Mouse (Mus musculus) embryonic facial prominence, embryonic 13.5 days (tissue): ENCODE data around the gene Atg2a. TPM values are rescaled to one million over a fixed set of nuclear protein-coding genes. Genes with fewer than 3 reads are reported as not detected.
A peak's percentile ranks its signal among the peaks of the same experiment; 100 is the strongest.

ENCODE experiments used
- ATAC-seq: fragments of 200-750 bp; cut with Nextera tagmentation; 2 replicates; pipeline ENCODE4 v1.8.0; 2017; ENCODE audit warnings: low read depth; ENCODE audit not compliant: insufficient number of reproducible peaks, insufficient read depth, low FRiP score, low TSS enrichment
- H3K27ac ChIP-seq: fragments of 300-500 bp; sonication (generic); 2 replicates; pipeline ENCODE4 v1.5.1; 2015; ENCODE audit warnings: moderate library complexity, mild to moderate bottlenecking, inconsistent platforms
- H3K27me3 ChIP-seq: fragments of 300-500 bp; sonication (generic); 2 replicates; pipeline ENCODE4 v1.6.1; 2015; ENCODE audit warnings: mild to moderate bottlenecking, inconsistent platforms
- H3K36me3 ChIP-seq: fragments of 300-500 bp; sonication (generic); 2 replicates; pipeline ENCODE4 v1.6.1; 2015; ENCODE audit warnings: mild to moderate bottlenecking, inconsistent platforms
- H3K4me1 ChIP-seq: fragments of 300-500 bp; sonication (generic); 2 replicates; pipeline ENCODE4 v1.6.1; 2015; ENCODE audit warnings: inconsistent platforms
- H3K4me2 ChIP-seq: fragments of 300-500 bp; sonication (generic); 2 replicates; pipeline ENCODE4 v1.6.1; 2015; ENCODE audit warnings: moderate library complexity, mild to moderate bottlenecking, inconsistent platforms
- H3K4me3 ChIP-seq: fragments of 300-500 bp; sonication (generic); 2 replicates; pipeline ENCODE4 v1.5.1; 2015; ENCODE audit warnings: mild to moderate bottlenecking, inconsistent platforms
- H3K9ac ChIP-seq: fragments of 300-500 bp; sonication (generic); 2 replicates; pipeline ENCODE4 v1.6.1; 2015; ENCODE audit warnings: mild to moderate bottlenecking, inconsistent platforms
- H3K9me3 ChIP-seq: fragments of 300-500 bp; sonication (generic); 2 replicates; pipeline ENCODE4 v1.6.1; 2016; ENCODE audit warnings: inconsistent platforms
- WGBS: fragments of 180-500 bp; shearing (Covaris S2); methylation state at CpG from one replicate; pipeline ENCODE4 v1.1.7; 2015; ENCODE audit warnings: mixed read lengths; 5-methylcytosine and 5-hydroxymethylcytosine counted together
- polyA plus RNA-seq: library from polyadenylated mRNA; unstranded; fragments of >200 nt; fragmentation: Nextera tagmentation; extraction: Ambion mirVana; gene quantifications from 2 replicates; pipeline ENCODE4 v1.2.1, GENCODE M21; 2015

Atg2a gene
- polyA plus RNA-seq, 1 experiment from 2014 or later: 10.5 TPM

DNA sequence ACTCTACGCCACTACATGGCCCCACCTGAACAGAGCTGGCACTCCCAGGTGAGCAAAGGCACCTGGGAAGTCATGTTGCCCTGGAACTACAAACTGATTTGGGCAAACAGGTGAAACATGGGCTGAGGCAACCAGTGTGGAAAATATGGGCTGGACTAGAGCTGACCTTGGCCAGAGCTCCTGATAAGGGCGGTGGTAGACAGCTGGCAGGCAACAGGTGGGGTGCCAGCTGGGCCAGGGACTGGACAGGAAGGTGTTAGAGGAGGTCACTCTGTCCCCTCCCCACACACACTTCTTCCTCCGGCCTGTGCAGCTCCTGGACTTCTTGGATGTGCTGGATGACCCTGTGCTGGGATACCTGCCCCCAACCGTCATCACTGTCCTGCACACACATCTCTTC lies 11.6 kb downstream of the Atg2a start:
- H3K9me3 ChIP-seq: no peaks in the 10 kb centered on the region
- H3K27ac ChIP-seq: no peak overlapping the region
- no peaks in the 10 kb centered on the region for H3K27me3 ChIP-seq
- H3K4me2 ChIP-seq: no peak overlapping the region
- ATAC-seq: no peak
- no peak overlapping the region for H3K9ac ChIP-seq
- WGBS: 87% methylated on average over 4 of the region's 4 CpGs
- no peak overlapping the region for H3K4me3 ChIP-seq
- H3K36me3 ChIP-seq: peaks cover 93% of the 10 kb centered on the region
- no peaks in the 10 kb centered on the region for H3K4me1 ChIP-seq

DNA sequence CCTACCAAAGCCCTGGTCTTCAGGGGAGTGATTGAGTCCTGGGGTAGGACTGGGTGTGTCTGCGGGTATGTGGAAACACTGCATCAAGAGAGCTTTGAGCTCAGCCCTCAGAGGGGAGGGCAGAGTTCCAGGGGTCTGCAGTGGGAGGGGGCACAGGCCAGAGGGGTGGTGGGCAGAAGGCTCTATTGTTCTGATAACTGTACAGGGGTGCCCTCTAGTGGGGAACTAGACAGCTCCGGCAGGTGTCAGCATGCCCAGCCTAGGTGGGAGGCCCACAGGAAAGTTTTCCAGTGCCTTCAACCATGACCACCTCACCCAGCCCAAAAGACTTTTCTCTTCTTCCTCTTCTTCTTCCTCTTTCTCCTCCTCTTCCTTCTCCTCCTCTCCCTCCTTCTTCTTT lies 19.0 kb downstream of the Atg2a start:
- WGBS: 72% methylated on average over 2 of the region's 2 CpGs
- no peak overlapping the region for H3K9ac ChIP-seq
- H3K27ac ChIP-seq: no peak overlapping the region
- H3K9me3 ChIP-seq: 0 out of 2 replicates have a peak, but pooled peaks cover 2% of the 10 kb centered on the region
- no peak overlapping the region for H3K4me3 ChIP-seq
- H3K27me3 ChIP-seq: no peaks in the 10 kb centered on the region
- peaks cover 68% of the 10 kb centered on the region for H3K36me3 ChIP-seq
- no peak for ATAC-seq
- H3K4me2 ChIP-seq: no peak overlapping the region
- no peaks in the 10 kb centered on the region for H3K4me1 ChIP-seq

DNA sequence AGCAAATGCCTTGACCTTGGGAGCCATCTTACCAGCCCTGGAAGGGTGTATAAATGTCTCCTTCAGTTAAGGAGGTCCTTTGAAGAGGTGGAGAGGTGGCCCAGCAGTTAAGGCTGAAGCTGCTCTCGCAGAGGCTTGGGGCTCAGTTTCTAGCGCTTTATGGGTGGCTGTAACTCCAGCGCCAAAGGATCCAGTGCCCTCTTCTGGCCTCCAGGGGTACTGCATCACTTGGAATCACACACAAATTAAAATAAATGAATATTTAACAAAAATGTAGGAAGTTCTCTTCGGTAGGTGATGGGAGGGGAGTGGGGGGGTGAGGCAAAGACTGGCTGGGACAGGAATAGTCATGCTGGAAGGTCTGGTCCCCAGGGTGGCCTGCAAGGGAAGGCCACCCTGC lies 19.5 kb downstream of the Atg2a start:
- Histone ChIP-seq H3K4me2 (no peak overlapping the region), H3K27me3 (no peaks in the 10 kb centered on the region), H3K36me3 (peaks cover 63% of the 10 kb centered on the region), H3K9ac (no peak overlapping the region), H3K27ac (no peak overlapping the region), H3K9me3 (0 out of 2 replicates have a peak, but pooled peaks cover 2% of the 10 kb centered on the region), H3K4me1 (no peaks in the 10 kb centered on the region), H3K4me3 (no peak overlapping the region)
- no peak for ATAC-seq
- 86% methylated on average over 4 of the region's 4 CpGs for whole genome bisulfite sequencing

DNA sequence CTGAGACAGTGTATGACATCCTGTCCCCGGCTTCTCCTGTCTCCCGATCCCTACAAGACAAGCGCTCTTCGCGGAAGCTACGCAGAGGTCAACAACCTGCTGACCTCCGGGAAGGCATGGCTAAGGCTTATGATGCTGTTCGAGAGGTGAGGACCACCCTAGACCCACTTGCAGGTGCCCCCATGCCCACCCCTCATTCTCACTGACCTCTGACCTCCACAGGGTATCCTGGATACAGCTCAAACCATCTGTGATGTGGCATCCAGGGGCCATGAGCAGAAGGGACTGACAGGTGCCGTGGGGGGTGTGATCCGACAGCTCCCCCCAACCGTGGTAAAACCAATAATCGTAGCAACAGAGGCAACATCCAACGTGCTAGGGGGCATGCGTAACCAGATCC lies 19.9 kb downstream of the Atg2a start:
- Histone ChIP-seq H3K9ac (no peak overlapping the region), H3K27me3 (no peaks in the 10 kb centered on the region), H3K4me2 (no peak overlapping the region), H3K4me1 (no peaks in the 10 kb centered on the region), H3K27ac (no peak overlapping the region), H3K4me3 (no peak overlapping the region), H3K36me3 (peaks cover 58% of the 10 kb centered on the region), H3K9me3 (0 out of 2 replicates have a peak, but pooled peaks cover 2% of the 10 kb centered on the region)
- WGBS: 92% methylated on average over 14 of the region's 14 CpGs
- ATAC-seq: no peak

DNA sequence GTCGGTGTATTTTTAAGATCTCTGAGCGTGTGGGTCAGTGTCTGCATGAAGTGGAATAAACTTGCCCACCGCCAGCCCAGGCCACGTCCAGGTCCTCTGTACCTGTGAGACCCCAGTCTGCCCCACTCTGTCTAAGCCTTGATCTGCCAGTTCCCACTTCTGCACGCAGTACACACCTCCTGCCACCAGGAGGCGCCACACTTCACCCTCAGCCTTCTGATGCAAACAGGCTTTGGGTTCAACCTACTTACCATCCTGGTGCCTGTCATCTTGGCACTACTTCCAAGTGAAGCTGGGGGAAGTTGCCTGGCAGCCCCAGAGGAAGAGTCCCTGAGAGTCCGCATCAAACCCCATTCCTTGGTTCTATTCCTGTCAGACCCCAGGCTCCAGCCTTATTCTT lies 20.8 kb downstream of the Atg2a start:
- no peak overlapping the region for H3K4me3 ChIP-seq
- H3K9me3 ChIP-seq: 0 out of 2 replicates have a peak, but pooled peaks cover 2% of the 10 kb centered on the region
- H3K27ac ChIP-seq: no peak overlapping the region
- H3K4me1 ChIP-seq: no peaks in the 10 kb centered on the region
- WGBS: 63% methylated on average over 7 of the region's 7 CpGs
- H3K36me3 ChIP-seq: peaks cover 50% of the 10 kb centered on the region
- no peaks in the 10 kb centered on the region; the same call in 1 of the 2 replicates for H3K27me3 ChIP-seq
- H3K4me2 ChIP-seq: no peak overlapping the region
- no peak for ATAC-seq
- no peak overlapping the region for H3K9ac ChIP-seq

DNA sequence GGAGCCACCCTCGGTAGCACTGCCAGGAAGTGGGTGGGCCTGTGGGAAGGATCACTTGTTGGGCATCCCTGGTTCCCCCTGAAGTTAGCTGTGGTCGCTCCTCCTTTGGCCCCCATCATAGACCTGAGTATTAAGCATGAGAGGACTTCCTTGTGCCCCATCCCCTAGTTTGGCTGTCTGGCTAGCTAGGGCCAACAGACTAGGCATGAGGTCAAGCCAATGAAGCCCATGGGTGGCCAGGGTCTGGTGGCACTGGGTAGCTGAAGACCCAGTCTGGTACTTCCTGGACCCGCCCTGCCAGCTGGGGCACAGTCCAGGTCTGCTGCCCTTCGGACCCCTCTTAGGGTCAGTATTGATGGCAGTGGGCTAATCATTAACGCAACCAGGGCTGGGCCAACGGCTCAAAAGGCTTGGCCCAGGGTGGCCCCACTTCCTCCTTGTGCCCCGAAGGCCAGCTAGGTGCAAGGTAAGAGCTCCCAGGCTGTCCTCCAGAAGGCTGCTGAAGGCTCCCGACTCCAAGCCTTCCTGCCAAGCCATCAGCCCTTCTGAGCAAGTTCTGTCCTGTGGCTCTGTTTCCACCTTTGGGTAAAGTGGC lies 21.5 kb downstream of the Atg2a start:
- peaks cover 43% of the 10 kb centered on the region for H3K36me3 ChIP-seq
- H3K9me3 ChIP-seq: 0 out of 2 replicates have a peak, but pooled peaks cover 2% of the 10 kb centered on the region
- no peak overlapping the region for H3K9ac ChIP-seq
- no peaks in the 10 kb centered on the region for H3K4me1 ChIP-seq
- WGBS: 87% methylated on average over 8 of the region's 8 CpGs
- H3K4me2 ChIP-seq: no peak overlapping the region
- no peaks in the 10 kb centered on the region; the same call in 1 of the 2 replicates for H3K27me3 ChIP-seq
- no peak for ATAC-seq
- no peak overlapping the region for H3K4me3 ChIP-seq
- no peak overlapping the region for H3K27ac ChIP-seq

DNA sequence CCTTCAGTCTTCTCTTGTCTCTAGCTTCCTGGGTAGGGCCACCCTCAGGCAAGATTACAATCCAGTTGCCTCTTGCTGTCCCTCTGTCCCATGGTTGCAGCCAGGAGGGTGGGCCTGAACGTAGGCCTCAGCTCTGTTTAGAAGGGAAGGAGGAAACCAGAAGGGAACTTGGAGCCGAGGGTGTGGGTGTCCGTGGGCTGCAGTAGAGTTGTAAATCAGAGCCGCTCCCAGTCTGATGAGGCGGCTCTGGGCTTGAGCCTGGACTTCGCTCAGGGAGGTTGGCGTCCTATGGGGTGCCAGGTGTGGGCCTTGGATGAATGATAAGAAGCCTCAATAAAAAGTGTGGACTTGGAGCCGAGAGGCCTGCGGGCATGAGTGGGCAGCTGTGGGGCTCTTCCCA lies 22.7 kb downstream of the Atg2a start:
- Histone ChIP-seq H3K9ac (no peak overlapping the region; the same call in 1 of the 2 replicates), H3K4me3 (no peak overlapping the region), H3K4me1 (no peaks in the 10 kb centered on the region), H3K4me2 (no peak overlapping the region), H3K27ac (no peak overlapping the region), H3K27me3 (no peaks in the 10 kb centered on the region; the same call in 1 of the 2 replicates), H3K36me3 (peaks cover 30% of the 10 kb centered on the region), H3K9me3 (0 out of 2 replicates have a peak, but pooled peaks cover 2% of the 10 kb centered on the region)
- no peak for ATAC-seq
- WGBS: 76% methylated on average over 9 of the region's 9 CpGs

DNA sequence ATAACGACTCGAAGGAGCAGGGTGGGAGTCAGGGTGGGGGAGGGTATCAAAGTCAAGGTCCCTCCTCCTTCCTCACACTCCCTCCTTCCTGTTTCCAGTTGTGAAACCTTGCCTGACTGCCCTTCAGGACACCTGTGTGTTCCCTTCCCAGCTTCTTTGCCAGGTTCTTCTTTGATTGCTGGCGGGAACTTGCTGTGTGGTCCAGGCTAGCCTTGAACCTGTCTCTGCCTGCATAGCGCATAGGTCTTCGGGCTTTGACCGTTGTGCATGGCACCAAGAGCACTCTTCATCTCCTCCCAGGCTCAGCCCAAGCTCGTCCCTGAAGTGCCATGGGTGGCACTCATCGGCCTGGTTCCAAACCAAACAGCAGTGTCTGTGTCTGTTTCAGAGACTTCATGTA lies 23.5 kb downstream of the Atg2a start:
- Histone ChIP-seq H3K9ac (no peak overlapping the region), H3K9me3 (0 out of 2 replicates have a peak, but pooled peaks cover 2% of the 10 kb centered on the region), H3K4me3 (no peak overlapping the region), H3K4me2 (no peak overlapping the region), H3K36me3 (peaks cover 25% of the 10 kb centered on the region), H3K27me3 (no peaks in the 10 kb centered on the region; the same call in 1 of the 2 replicates), H3K27ac (no peak overlapping the region), H3K4me1 (no peaks in the 10 kb centered on the region)
- WGBS: 87% methylated on average over 8 of the region's 8 CpGs
- ATAC-seq: no peak

DNA sequence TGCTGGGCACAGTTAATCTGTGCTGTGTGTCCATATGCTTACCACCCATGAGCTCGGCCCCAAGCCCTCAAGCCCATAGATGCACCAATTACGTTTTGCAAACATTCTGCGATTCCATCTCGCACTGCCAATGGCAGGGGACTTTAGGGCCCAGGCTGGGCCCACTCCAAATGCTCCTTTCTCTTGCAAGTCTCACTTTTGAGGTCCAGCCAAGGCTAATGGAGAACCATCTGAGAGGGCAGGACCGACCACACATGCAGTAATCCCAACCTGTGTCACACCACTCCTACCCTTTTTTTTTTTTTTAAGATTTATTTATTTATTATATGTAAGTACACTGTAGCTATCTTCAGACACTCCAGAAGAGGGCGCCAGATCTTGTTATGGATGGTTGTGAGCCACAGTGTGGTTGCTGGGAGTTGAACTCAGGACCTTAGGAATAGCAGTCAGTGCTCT lies 24.3 kb downstream of the Atg2a start:
- H3K9ac ChIP-seq: no peak overlapping the region
- WGBS: 64% methylated on average over 6 of the region's 6 CpGs
- H3K27me3 ChIP-seq: no peaks in the 10 kb centered on the region; the same call in 1 of the 2 replicates
- H3K4me1 ChIP-seq: no peaks in the 10 kb centered on the region
- ATAC-seq: no peak
- H3K9me3 ChIP-seq: 0 out of 2 replicates have a peak, but pooled peaks cover 2% of the 10 kb centered on the region
- H3K36me3 ChIP-seq: peaks cover 17% of the 10 kb centered on the region
- no peak overlapping the region for H3K4me3 ChIP-seq
- H3K4me2 ChIP-seq: no peak overlapping the region
- no peak overlapping the region for H3K27ac ChIP-seq

DNA sequence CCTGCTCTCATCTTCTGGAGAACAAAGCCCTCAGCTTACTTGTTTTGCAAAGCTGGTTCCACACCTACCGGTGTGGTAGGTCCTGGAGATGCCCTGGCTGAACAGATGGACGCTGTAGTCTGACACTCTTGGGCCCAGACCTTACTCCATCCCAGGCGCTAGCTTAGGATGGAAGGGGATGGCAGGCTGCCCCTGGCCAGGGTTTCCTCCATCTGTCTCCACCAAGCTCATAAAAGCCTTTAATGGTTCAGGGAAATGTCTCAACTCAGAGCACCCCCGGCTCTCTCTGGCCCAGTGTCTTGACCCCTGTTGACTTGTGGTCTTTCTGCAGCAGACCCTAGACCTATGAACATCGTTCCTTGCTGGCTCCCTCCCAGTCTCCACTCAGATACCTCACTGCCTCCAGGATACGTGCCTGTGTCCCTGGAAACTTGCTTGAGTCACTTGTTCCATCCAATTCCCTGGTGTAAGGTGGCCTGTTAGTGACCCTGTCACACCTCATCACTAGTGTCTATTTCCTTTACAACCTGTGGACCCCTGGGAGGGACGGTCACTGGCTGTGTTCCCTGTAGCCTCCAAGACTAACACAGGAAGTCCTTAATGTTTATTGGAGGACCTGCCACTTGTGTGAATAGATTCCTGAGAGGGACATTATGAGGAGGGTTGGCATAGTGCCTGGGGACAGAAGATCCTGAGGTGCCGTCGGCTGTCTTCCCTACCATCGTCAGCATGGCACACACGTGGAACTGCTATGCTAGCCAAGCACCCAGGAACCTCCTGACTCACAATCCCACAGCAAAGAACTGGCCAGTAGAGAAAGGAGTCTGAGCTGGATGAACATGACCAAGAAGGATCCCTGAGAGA lies 26.1 kb downstream of the Atg2a start:
- no peak for ATAC-seq
- no peak overlapping the region for H3K4me2 ChIP-seq
- no peak overlapping the region; the same call in 1 of the 2 replicates for H3K9ac ChIP-seq
- no peaks in the 10 kb centered on the region for H3K4me1 ChIP-seq
- no peak overlapping the region for H3K27ac ChIP-seq
- H3K9me3 ChIP-seq: no peaks in the 10 kb centered on the region
- no peaks in the 10 kb centered on the region; the same call in 1 of the 2 replicates for H3K36me3 ChIP-seq
- WGBS: 71% methylated on average over 11 of the region's 11 CpGs
- no peaks in the 10 kb centered on the region; the same call in 1 of the 2 replicates for H3K27me3 ChIP-seq
- H3K4me3 ChIP-seq: no peak overlapping the region

DNA sequence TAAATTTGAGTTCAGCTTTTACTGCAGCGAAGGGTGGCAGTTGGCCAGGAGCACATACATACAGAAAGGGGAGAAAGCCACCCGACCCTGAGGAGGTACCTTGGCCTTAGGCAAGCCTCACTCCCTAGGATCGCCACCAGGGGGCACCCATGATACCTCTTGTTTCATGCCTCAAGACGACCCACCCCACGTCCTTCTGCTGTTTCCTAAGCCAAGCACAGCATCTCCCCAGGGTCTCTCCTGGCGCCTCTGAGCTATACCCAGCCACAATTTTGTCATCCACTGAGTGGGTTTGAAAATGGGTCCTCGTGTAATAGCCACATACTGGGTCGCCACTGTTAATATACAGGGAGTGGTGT lies 26.7 kb downstream of the Atg2a start:
- H3K27ac ChIP-seq: no peak overlapping the region
- WGBS: 14% methylated on average over 8 of the region's 8 CpGs
- no peak overlapping the region for H3K4me3 ChIP-seq
- H3K9ac ChIP-seq: peak overlapping the region; percentile 32; the same call in 1 of the 2 replicates
- no peaks in the 10 kb centered on the region for H3K36me3 ChIP-seq
- no peak overlapping the region for H3K4me2 ChIP-seq
- no peaks in the 10 kb centered on the region for H3K4me1 ChIP-seq
- H3K9me3 ChIP-seq: no peaks in the 10 kb centered on the region
- no peaks in the 10 kb centered on the region; the same call in 1 of the 2 replicates for H3K27me3 ChIP-seq
- ATAC-seq: no peak
